Mouse (Mus musculus) forebrain, postnatal 0 days (tissue): ENCODE measurements around the gene Prkcd. TPM values are rescaled to one million over a fixed set of nuclear protein-coding genes. Genes with fewer than 3 reads are reported as not detected.
A peak's percentile ranks its signal among the peaks of the same experiment; 100 is the strongest.

ENCODE experiments used
- ATAC-seq: fragments of 200-750 bp; cut with Nextera tagmentation; 2 replicates; pipeline ENCODE4 v1.8.0; 2017; ENCODE audit warnings: mild to moderate bottlenecking, moderate library complexity
- DNase-seq: peaks from one replicate; pipeline ENCODE4 v3.0.0-alpha.2; 2015
- H3K27ac ChIP-seq: fragments of 300-500 bp; sonication (generic); 2 replicates; pipeline ENCODE4 v1.5.1; 2014; ENCODE audit warnings: low read depth, mild to moderate bottlenecking, antibody characterized with exemption, low read length, moderate library complexity, mixed read lengths
- H3K27me3 ChIP-seq: fragments of 300-500 bp; sonication (generic); 2 replicates; pipeline ENCODE4 v1.6.1; 2014; ENCODE audit warnings: mild to moderate bottlenecking, low read length, mixed read lengths; ENCODE audit not compliant: insufficient read depth
- H3K36me3 ChIP-seq: fragments of 300-500 bp; sonication (generic); 2 replicates; pipeline ENCODE4 v1.6.1; 2014; ENCODE audit warnings: mild to moderate bottlenecking, moderate library complexity; ENCODE audit not compliant: insufficient read depth
- H3K4me1 ChIP-seq: fragments of 300-500 bp; sonication (generic); 2 replicates; pipeline ENCODE4 v1.6.1; 2014; ENCODE audit warnings: antibody characterized with exemption; ENCODE audit not compliant: insufficient read depth
- H3K4me2 ChIP-seq: fragments of 300-500 bp; sonication (generic); 2 replicates; pipeline ENCODE4 v1.6.1; 2014; ENCODE audit warnings: low read depth, mild to moderate bottlenecking, moderate library complexity
- H3K4me3 ChIP-seq: fragments of 300-500 bp; sonication (generic); 2 replicates; pipeline ENCODE4 v1.5.1; 2014; ENCODE audit warnings: low read depth, low read length, mixed read lengths
- H3K9ac ChIP-seq: fragments of 300-500 bp; sonication (generic); 2 replicates; pipeline ENCODE4 v1.6.1; 2014; ENCODE audit warnings: mild to moderate bottlenecking
- H3K9me3 ChIP-seq: fragments of 300-500 bp; sonication (generic); 2 replicates; pipeline ENCODE4 v1.6.1; 2016; ENCODE audit warnings: low read length
- CTCF ChIP-seq: sonication (generic); IDR thresholded peaks from 2 replicates; pipeline ENCODE4 v1.5.1; 2016; ENCODE audit warnings: antibody characterized with exemption, control low read depth, low read depth
- WGBS: fragments of 180-500 bp; shearing (Covaris S2); extraction: QIAGEN DNeasy Blood & Tissue Kit; methylation state at CpG from one replicate; pipeline ENCODE4 v1.1.7; 2014; 5-methylcytosine and 5-hydroxymethylcytosine counted together
- polyA plus RNA-seq: library from polyadenylated mRNA; unstranded; fragments of >200 nt; fragmentation: Nextera tagmentation; extraction: Ambion mirVana; gene quantifications from 2 replicates; pipeline ENCODE4 v1.2.1, GENCODE M21; 2015
- total RNA-seq: library from RNA; depleted of rRNA; stranded (reverse); fragments of >200 nt; gene quantifications from 2 replicates; pipeline ENCODE4 v1.2.3, GENCODE M21; 2014

Gene Prkcd
- total and polyA plus RNA-seq, 2 experiments from 2014 or later, result 19.8 to 29.6 TPM

DNA sequence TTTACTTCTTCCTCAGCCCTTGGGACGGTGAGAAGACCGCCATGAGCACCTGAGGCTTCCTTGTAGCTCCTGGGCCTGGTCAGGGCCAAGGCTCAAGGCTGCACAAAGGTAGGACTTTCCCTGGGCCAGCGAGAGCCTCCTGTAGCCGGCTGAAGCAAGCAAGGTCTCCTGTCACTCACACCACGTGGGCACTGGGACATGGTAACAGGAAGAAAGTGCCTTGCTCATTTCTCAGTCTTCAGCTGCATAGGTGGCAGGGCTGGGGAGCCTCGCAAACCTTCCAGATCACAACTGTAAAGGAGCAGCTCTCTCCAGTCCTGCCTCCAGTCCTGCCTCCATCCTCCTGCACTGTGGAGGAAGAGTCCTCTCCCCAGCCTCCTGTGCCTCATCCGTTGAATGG is 50.2 kb downstream of the Prkcd start:
- 80% methylated on average over 7 of the region's 7 CpGs for WGBS
- Histone ChIP-seq H3K27me3 (no peaks in the 10 kb centered on the region), H3K9ac (no peak overlapping the region), H3K27ac (no peak overlapping the region), H3K36me3 (peaks cover 44% of the 10 kb centered on the region), H3K4me3 (no peak overlapping the region), H3K9me3 (no peaks in the 10 kb centered on the region), H3K4me1 (no peaks in the 10 kb centered on the region), H3K4me2 (no peak overlapping the region)
- DNase-seq (no peak), ATAC-seq (no peak)
- no peak for TF ChIP-seq CTCF

DNA sequence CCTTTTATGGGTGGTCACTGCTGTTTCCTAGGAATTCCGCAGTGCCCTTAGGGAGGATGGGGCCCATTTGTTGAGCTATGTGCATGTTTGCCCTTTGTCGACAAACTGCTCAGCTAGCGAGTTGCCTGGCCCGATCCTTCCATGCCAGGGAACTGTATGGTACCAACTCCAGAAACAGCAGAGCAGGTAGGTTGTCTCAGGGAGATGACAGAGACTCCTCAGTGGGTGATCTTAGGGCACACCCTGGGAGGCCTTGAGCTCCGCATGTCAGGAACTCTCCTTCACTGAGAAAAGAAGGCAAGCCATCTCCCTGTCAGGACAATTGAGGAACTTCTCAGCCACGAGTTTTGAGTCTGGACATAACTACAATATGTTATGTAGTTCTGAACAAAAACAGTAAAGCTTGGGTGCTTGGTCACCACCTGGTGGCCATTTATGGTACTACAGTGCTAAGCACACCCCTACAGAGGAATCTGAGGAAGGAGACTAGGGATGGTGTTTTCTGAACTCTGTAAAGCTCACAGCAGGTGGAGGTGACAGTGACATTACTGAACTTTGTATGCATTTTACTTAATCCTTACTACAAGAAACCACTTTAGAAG is 51.9 kb downstream of the Prkcd start:
- H3K4me1 ChIP-seq, result no peaks in the 10 kb centered on the region
- WGBS, result 66% methylated on average over 6 of the region's 6 CpGs
- H3K27me3 ChIP-seq, result no peaks in the 10 kb centered on the region
- DNase-seq (peak; percentile 89), ATAC-seq (peak; percentile 89)
- no peak overlapping the region for H3K4me3 ChIP-seq
- peaks cover 59% of the 10 kb centered on the region for H3K36me3 ChIP-seq
- no peak overlapping the region for H3K4me2 ChIP-seq
- H3K9ac ChIP-seq, result no peak overlapping the region
- no peaks in the 10 kb centered on the region for H3K9me3 ChIP-seq
- peak; percentile 97 for TF ChIP-seq CTCF
- H3K27ac ChIP-seq, result no peak overlapping the region

DNA sequence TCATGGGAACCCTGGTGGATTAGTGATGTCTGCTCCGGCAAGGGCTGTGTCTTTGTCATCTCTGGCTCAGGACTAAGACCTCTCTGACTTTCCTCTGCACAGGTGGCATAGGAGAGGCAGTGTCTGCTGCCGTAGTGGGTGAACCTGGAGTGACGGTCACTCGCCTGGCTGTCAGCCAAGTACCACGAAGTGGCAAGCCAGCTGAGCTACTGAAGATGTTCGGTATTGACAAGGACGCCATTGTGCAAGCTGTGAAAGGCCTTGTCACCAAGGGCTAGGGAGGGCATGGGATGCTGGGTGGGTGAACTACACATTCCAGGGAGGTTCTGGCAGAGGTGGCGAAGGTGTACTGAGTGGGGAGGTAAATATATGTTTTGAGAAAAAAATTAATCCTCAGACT is 52.8 kb downstream of the Prkcd start:
- no peak for DNase-seq
- H3K4me3 ChIP-seq, result no peak overlapping the region
- no peak overlapping the region for H3K4me2 ChIP-seq
- TF ChIP-seq CTCF, result no peak
- no peak overlapping the region for H3K27ac ChIP-seq
- H3K9ac ChIP-seq, result no peak overlapping the region
- H3K4me1 ChIP-seq, result no peaks in the 10 kb centered on the region
- no peak for ATAC-seq
- 56% methylated on average over 8 of the region's 8 CpGs for WGBS
- peaks cover 67% of the 10 kb centered on the region for H3K36me3 ChIP-seq
- no peaks in the 10 kb centered on the region for H3K9me3 ChIP-seq
- H3K27me3 ChIP-seq, result no peaks in the 10 kb centered on the region

DNA sequence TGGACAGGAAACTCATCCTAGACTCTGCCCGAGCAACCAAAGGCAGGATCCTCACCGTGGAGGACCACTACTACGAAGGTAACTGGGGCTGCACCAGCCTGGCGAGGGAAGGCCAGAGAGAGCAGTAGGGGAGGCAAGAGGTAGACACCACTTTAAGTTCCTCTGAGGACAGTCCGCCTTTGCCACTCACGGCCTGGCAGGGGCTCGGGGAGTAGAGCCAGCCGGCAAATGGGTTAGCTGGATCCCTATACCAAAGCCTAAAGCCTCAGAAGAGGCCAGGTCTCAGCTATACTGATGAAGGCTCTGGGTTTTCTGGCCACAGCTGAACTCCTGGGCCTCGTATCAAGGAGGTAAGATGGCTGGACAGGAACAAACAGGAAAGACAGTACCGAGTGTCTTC is 53.8 kb downstream of the Prkcd start:
- Histone ChIP-seq H3K36me3 (peaks cover 76% of the 10 kb centered on the region), H3K4me2 (no peak overlapping the region), H3K27ac (no peak overlapping the region), H3K27me3 (no peaks in the 10 kb centered on the region), H3K4me3 (no peak overlapping the region), H3K4me1 (no peaks in the 10 kb centered on the region), H3K9me3 (no peaks in the 10 kb centered on the region), H3K9ac (no peak overlapping the region)
- no peak for TF ChIP-seq CTCF
- DNase-seq, result no peak
- 88% methylated on average over 10 of the region's 10 CpGs for WGBS
- no peak for ATAC-seq

DNA sequence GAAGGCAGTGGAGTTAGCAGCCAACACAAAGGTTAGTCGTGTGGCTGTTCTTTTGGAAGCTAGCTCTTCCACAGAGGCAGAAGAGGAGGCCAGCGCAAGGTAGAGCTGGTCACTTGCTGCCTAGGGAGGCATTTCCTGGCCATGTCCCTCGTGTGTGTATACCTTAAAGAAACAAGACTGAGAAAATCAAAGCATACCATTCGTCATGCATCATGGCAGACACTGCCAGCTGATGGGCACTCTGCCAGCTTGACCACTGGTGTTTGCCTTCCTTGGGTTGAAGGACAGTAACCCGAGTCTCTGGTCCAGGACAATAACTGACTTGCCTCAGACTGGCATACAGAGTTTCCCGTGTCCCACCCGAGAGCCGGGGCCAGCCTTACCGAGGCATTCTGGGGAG is 55.7 kb downstream of the Prkcd start:
- Histone ChIP-seq H3K27ac (no peak overlapping the region), H3K9ac (no peak overlapping the region), H3K4me1 (no peaks in the 10 kb centered on the region), H3K9me3 (no peaks in the 10 kb centered on the region), H3K4me3 (no peak overlapping the region), H3K27me3 (no peaks in the 10 kb centered on the region), H3K36me3 (peaks cover 88% of the 10 kb centered on the region), H3K4me2 (no peak overlapping the region)
- no peak for TF ChIP-seq CTCF
- ATAC-seq, result no peak
- WGBS, result 82% methylated on average over 9 of the region's 9 CpGs
- no peak for DNase-seq

DNA sequence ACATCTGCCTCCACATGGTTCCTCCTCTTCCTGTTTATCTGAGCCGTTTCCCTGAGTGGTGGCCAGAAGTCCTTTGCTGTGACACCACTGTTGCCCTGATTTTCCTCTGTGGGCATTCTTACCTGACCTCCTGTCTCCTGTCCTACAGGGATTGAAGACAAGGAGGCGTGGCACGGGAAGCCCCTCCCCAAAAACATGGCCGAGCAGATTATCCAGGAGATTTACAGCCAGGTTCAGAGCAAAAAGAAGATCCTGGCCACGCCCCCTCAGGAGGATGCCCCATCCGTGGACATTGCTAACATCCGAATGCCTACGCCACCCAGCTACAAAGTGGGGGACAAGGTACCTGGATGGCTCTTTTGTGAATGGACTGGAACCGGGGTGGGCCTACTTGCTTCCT is 58.0 kb downstream of the Prkcd start:
- TF ChIP-seq CTCF, result no peak
- Histone ChIP-seq H3K4me1 (no peaks in the 10 kb centered on the region), H3K4me2 (no peak overlapping the region), H3K9ac (no peak overlapping the region), H3K36me3 (peaks cover 86% of the 10 kb centered on the region), H3K9me3 (no peaks in the 10 kb centered on the region), H3K27ac (no peak overlapping the region), H3K27me3 (no peaks in the 10 kb centered on the region), H3K4me3 (no peak overlapping the region)
- ATAC-seq (no peak), DNase-seq (no peak)
- 89% methylated on average over 9 of the region's 9 CpGs for WGBS

DNA sequence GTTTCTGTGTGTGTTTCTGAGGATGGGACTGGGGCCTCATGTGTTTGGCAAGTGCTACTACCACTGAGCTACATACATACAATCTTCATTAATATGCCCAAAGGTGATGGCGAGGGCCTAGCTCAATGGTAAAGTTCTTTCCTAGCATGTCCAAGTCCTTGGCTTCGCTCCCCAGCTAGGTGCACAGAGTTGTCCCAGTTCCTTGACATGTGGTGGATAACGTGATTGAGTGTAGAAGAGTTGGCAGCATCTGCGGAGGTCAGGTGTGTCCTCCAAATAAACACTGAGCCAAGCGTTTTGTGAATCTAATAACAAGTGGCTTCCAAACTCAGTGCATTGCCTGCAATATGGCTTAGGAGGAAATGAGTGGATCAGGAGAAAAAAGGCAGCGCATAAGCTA is 59.7 kb downstream of the Prkcd start:
- ATAC-seq, result no peak
- no peak for TF ChIP-seq CTCF
- no peaks in the 10 kb centered on the region for H3K4me1 ChIP-seq
- peaks cover 75% of the 10 kb centered on the region for H3K36me3 ChIP-seq
- no peak overlapping the region for H3K4me3 ChIP-seq
- H3K27ac ChIP-seq, result no peak overlapping the region
- no peaks in the 10 kb centered on the region for H3K27me3 ChIP-seq
- H3K4me2 ChIP-seq, result no peak overlapping the region
- WGBS, result 91% methylated on average over 6 of the region's 6 CpGs
- no peaks in the 10 kb centered on the region for H3K9me3 ChIP-seq
- H3K9ac ChIP-seq, result no peak overlapping the region
- no peak for DNase-seq

DNA sequence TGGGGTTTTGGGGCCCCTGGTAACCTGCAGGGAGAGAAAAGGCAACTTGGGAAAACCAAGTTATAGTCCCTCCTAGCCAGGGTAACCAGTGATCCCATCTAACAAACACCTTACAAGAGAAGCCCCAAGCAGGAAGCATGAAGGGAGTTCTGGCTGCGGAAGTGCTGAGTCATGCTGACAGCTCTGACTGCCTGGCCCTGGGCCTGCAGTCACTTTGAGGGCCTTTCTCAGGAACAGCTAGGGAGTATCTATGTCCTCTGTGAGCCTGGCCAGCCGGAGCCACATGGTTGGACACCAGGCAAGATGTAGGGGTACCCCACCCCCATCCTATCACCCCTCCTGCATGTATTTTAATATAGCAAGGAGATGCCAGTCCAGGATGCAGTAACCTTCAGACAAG is 61.6 kb downstream of the Prkcd start:
- H3K4me1 ChIP-seq, result no peaks in the 10 kb centered on the region
- no peak overlapping the region for H3K4me2 ChIP-seq
- 90% methylated on average over 2 of the region's 2 CpGs for WGBS
- no peak for ATAC-seq
- TF ChIP-seq CTCF, result no peak
- H3K9ac ChIP-seq, result no peak overlapping the region
- H3K27ac ChIP-seq, result no peak overlapping the region
- H3K27me3 ChIP-seq, result no peaks in the 10 kb centered on the region
- peaks cover 74% of the 10 kb centered on the region for H3K36me3 ChIP-seq
- no peaks in the 10 kb centered on the region for H3K9me3 ChIP-seq
- no peak overlapping the region for H3K4me3 ChIP-seq
- DNase-seq, result no peak
